Mouse (Mus musculus): ENCODE measurements at regions not wholly inside any gene's neighbourhood (a gene's known extent, or its start where the extent isn't known, plus 50 kb on each side); places are given as distances from the start of the nearest gene placed in this dataset.

DNA sequence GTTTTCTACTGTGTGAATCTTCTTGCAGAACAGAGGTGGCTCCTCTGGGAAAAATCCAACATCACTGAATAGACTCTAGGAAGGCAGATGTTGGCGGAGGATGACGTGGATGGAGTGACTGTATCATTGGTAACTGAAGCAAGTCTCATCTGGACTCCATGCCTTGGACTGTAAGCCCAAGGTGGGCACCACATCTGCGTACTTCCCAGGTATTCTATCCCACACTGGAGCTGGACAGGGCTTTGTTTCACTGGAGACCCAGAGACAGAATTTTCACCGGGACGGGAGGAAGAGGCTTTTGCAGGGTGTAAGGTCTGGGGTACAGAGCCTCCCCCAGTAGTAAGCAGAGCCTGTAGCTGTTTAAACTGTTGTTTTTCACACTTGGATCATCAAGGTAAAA, 52.1 kb upstream of the Hmga2 start:
- TF ChIP-seq POLR2A (IDR thresholded peaks at IDR 0.05; ENCODE audit: extremely low read depth, insufficient read depth, low read length) (no peak), CTCF (IDR thresholded peaks at IDR 0.05; ENCODE audit: extremely low read depth, insufficient read depth, low read length) (no peak)
